Mouse (Mus musculus) midbrain, embryonic 16.5 days (tissue): ENCODE measurements around the gene Them7. TPM values are rescaled to one million over a fixed set of nuclear protein-coding genes. Genes with fewer than 3 reads are reported as not detected.

Source experiments
- ATAC-seq: fragments of 200-750 bp; cut with Nextera tagmentation; 2 replicates; pipeline ENCODE4 v1.8.0; 2017; ENCODE audit warnings: moderate TSS enrichment
- H3K27ac ChIP-seq: fragments of 300-500 bp; sonication (generic); 2 replicates; pipeline ENCODE4 v1.5.1; 2014; ENCODE audit warnings: mild to moderate bottlenecking, low read length, mixed read lengths
- H3K27me3 ChIP-seq: fragments of 300-500 bp; sonication (generic); 2 replicates; pipeline ENCODE4 v1.6.1; 2014; ENCODE audit warnings: low read depth, low read length, mixed read lengths; ENCODE audit not compliant: control insufficient read depth, insufficient read depth
- H3K36me3 ChIP-seq: fragments of 300-500 bp; sonication (generic); 2 replicates; pipeline ENCODE4 v1.6.1; 2014; ENCODE audit warnings: mild to moderate bottlenecking, low read length, moderate library complexity, mixed read lengths; ENCODE audit not compliant: control insufficient read depth, insufficient read depth
- H3K4me1 ChIP-seq: fragments of 300-500 bp; sonication (generic); 2 replicates; pipeline ENCODE4 v1.6.1; 2014; ENCODE audit warnings: mild to moderate bottlenecking, low read length, mixed read lengths; ENCODE audit not compliant: control insufficient read depth, insufficient read depth
- H3K4me2 ChIP-seq: fragments of 300-500 bp; sonication (generic); 2 replicates; pipeline ENCODE4 v1.6.1; 2014; ENCODE audit warnings: mild to moderate bottlenecking, low read length, mixed read lengths
- H3K4me3 ChIP-seq: fragments of 300-500 bp; sonication (generic); 2 replicates; pipeline ENCODE4 v1.5.1; 2014; ENCODE audit warnings: low read depth, mild to moderate bottlenecking, low read length, moderate library complexity, mixed read lengths
- H3K9ac ChIP-seq: fragments of 300-500 bp; sonication (generic); 2 replicates; pipeline ENCODE4 v1.6.1; 2014; ENCODE audit warnings: low read depth, low read length, mixed read lengths
- H3K9me3 ChIP-seq: fragments of 300-500 bp; sonication (generic); replicated peaks from 2 replicates; pipeline ENCODE4 v1.6.1; 2014; ENCODE audit warnings: mild to moderate bottlenecking, low read length, mixed read lengths; ENCODE audit not compliant: control insufficient read depth, poor library complexity, severe bottlenecking
- WGBS: fragments of 180-500 bp; shearing (Covaris S2); extraction: QIAGEN DNeasy Blood & Tissue Kit; methylation state at CpG from one replicate; pipeline ENCODE4 v1.1.7; 2014; 5-methylcytosine and 5-hydroxymethylcytosine counted together
- polyA plus RNA-seq: library from polyadenylated mRNA; unstranded; fragments of >200 nt; fragmentation: Nextera tagmentation; extraction: Ambion mirVana; gene quantifications from 2 replicates; pipeline ENCODE4 v1.2.1, GENCODE M21; 2015

Them7 gene
- polyA plus RNA-seq, 1 experiment from 2014 or later = not detected

DNA sequence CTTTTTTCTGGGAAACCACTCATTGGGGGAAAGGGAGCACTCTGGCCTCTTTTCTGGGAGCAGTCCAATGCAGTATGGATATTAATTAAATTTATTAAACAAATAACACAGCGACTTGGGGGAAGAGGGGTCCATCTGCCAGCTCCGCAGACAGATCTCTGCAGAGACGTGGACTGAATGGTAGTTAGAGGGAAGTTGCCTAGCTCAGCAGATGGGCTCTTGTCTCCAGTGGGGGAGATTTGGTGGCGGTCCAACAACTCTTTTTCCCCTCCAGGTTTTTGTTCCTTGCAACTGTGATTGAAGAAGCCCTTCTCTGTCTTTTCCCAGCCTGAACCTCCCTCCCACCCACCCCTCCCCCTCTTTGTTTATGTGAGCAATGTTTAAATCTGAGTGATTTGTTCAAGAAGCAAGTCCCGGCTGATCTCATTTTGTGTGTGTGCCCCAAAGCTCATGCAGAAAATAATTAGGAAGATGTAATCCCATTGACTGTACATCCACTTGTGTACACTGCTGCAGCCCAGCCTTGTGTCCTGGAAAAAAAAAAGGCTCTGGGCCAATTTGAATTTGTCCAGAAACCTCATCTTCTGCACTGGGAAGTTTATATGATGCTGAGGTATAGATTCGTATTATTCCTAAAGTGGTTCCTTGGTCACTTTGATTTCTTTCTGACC lies 58.4 kb downstream of the Them7 start:
- Histone ChIP-seq H3K9ac (no peak overlapping the region), H3K27ac (no peak overlapping the region), H3K4me2 (no peak overlapping the region), H3K9me3 (no peaks in the 10 kb centered on the region), H3K36me3 (no peaks in the 10 kb centered on the region), H3K4me3 (no peak overlapping the region), H3K4me1 (no peaks in the 10 kb centered on the region), H3K27me3 (no peaks in the 10 kb centered on the region)
- 29% methylated on average over 6 of the region's 6 CpGs for WGBS
- peak; percentile 87 for ATAC-seq

DNA sequence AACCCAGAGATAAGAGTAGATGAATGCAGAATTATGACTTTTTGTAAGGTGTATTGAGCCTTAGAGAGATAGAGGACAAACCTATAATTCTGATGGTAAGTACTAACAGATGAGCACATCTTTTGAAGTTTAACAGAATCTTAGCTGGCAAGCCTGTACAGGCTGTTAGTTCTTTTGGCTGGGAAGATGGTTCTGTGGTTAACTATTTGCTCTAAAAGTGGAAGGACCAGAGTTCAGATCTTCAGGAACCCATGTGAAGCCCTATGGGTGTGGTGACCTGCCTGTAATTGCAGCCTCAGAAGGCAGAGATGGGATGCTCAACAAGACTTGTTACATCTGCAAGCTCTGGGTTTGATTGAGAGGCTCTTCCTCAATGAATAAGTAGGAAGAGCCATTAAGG lies 59.7 kb downstream of the Them7 start:
- Histone ChIP-seq H3K27ac (no peak overlapping the region), H3K4me1 (no peaks in the 10 kb centered on the region), H3K27me3 (no peaks in the 10 kb centered on the region), H3K9me3 (no peaks in the 10 kb centered on the region), H3K4me2 (no peak overlapping the region), H3K4me3 (no peak overlapping the region), H3K9ac (no peak overlapping the region), H3K36me3 (no peaks in the 10 kb centered on the region)
- ATAC-seq = no peak

GRCm38 (mm10) chr2:105284855-105285254 lies 60.7 kb downstream of the Them7 start:
- no peak overlapping the region for H3K4me3 ChIP-seq
- no peak overlapping the region for H3K4me2 ChIP-seq
- no peaks in the 10 kb centered on the region for H3K9me3 ChIP-seq
- ATAC-seq = no peak
- no peaks in the 10 kb centered on the region for H3K27me3 ChIP-seq
- WGBS = 47% methylated on average over 4 of the region's 4 CpGs
- H3K9ac ChIP-seq = no peak overlapping the region
- no peaks in the 10 kb centered on the region for H3K36me3 ChIP-seq
- no peaks in the 10 kb centered on the region for H3K4me1 ChIP-seq
- no peak overlapping the region for H3K27ac ChIP-seq

GRCm38 (mm10) chr2:105295823-105296222 lies 71.7 kb downstream of the Them7 start:
- ATAC-seq = no peak
- WGBS = 24% methylated on average over 1 of the region's 1 CpGs

GRCm38 (mm10) chr2:105298888-105299287 lies 74.8 kb downstream of the Them7 start:
- Histone ChIP-seq H3K4me3 (no peak overlapping the region), H3K9me3 (no peaks in the 10 kb centered on the region), H3K9ac (no peak overlapping the region), H3K36me3 (no peaks in the 10 kb centered on the region), H3K4me1 (no peaks in the 10 kb centered on the region; the same call in 1 of the 2 replicates), H3K4me2 (no peak overlapping the region), H3K27ac (no peak overlapping the region), H3K27me3 (no peaks in the 10 kb centered on the region)
- WGBS = 96% methylated on average over 1 of the region's 1 CpGs
- ATAC-seq = no peak

More at GRCm38 (mm10) chr2:105295823-105296222, 71.7 kb downstream of the Them7 start:
- no peaks in the 10 kb centered on the region for H3K4me1 ChIP-seq
- H3K4me3 ChIP-seq = no peak overlapping the region
- H3K9me3 ChIP-seq = no peaks in the 10 kb centered on the region
- no peak overlapping the region for H3K4me2 ChIP-seq
- H3K27ac ChIP-seq = no peak overlapping the region
- no peak overlapping the region for H3K9ac ChIP-seq
- H3K27me3 ChIP-seq = no peaks in the 10 kb centered on the region
- no peaks in the 10 kb centered on the region for H3K36me3 ChIP-seq

DNA sequence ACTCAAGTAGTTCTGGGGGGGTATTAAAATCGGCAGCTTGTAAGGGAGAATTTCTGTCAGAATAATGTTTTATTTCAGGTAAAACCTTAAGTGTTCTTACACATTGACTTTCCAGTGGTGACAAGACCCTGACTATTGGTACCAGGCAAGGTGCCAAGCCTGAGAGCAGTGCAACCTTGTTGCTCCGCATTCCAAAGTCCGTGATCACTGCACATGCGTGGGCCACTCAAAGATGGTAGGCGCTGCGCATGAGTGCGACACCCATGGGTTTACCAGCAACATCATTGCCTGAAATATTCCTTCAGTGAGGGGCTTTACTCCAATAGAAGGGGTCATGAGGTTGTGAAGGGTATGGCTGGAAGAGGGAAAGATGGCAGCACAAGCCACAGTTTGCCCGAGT lies 77.0 kb downstream of the Them7 start:
- Histone ChIP-seq H3K4me1 (no peaks in the 10 kb centered on the region; the same call in 1 of the 2 replicates), H3K9me3 (no peaks in the 10 kb centered on the region), H3K4me2 (no peak overlapping the region), H3K27ac (no peak overlapping the region), H3K36me3 (no peaks in the 10 kb centered on the region), H3K4me3 (no peak overlapping the region), H3K9ac (no peak overlapping the region), H3K27me3 (no peaks in the 10 kb centered on the region)
- WGBS = 94% methylated on average over 8 of the region's 8 CpGs
- no peak for ATAC-seq

GRCm38 (mm10) chr2:105301531-105301930 lies 77.4 kb downstream of the Them7 start:
- Histone ChIP-seq H3K4me3 (no peak overlapping the region), H3K27me3 (no peaks in the 10 kb centered on the region), H3K4me1 (no peaks in the 10 kb centered on the region; the same call in 1 of the 2 replicates), H3K36me3 (no peaks in the 10 kb centered on the region), H3K9me3 (no peaks in the 10 kb centered on the region), H3K27ac (no peak overlapping the region), H3K4me2 (no peak overlapping the region), H3K9ac (no peak overlapping the region)
- WGBS = 61% methylated on average over 10 of the region's 10 CpGs
- no peak for ATAC-seq

GRCm38 (mm10) chr2:105303962-105304514 lies 79.9 kb downstream of the Them7 start:
- 59% methylated on average over 6 of the region's 6 CpGs for WGBS
- no peaks in the 10 kb centered on the region for H3K36me3 ChIP-seq
- H3K9me3 ChIP-seq = no peaks in the 10 kb centered on the region
- no peak overlapping the region for H3K4me2 ChIP-seq
- no peak overlapping the region for H3K27ac ChIP-seq
- no peaks in the 10 kb centered on the region; the same call in 1 of the 2 replicates for H3K4me1 ChIP-seq
- H3K4me3 ChIP-seq = no peak overlapping the region
- 0 out of 2 replicates have a peak, but pooled peaks cover 2% of the 10 kb centered on the region for H3K27me3 ChIP-seq
- ATAC-seq = no peak
- no peak overlapping the region for H3K9ac ChIP-seq

DNA sequence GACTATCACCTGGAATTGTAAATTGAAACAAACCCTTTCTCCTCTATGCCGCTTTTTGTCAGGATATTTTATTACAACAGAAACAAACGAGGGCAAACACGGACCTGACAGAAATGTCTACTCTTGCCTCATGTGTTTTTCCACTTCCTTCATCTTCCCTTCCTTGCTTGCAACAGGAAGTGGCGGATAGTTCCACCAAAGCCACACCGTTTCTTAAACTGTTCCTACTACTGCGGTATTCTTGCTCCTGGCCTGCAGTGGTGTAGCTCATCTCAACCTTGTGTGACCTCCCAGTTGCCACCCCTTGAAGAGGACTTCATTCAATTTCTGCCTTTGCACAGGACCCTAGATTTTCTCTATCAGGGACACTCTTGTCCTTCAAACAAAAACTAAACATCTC lies 81.8 kb downstream of the Them7 start:
- Histone ChIP-seq H3K4me2 (no peak overlapping the region), H3K9ac (no peak overlapping the region), H3K9me3 (no peaks in the 10 kb centered on the region), H3K36me3 (no peaks in the 10 kb centered on the region), H3K4me3 (no peak overlapping the region), H3K4me1 (no peaks in the 10 kb centered on the region; the same call in 1 of the 2 replicates), H3K27me3 (0 out of 2 replicates have a peak, but pooled peaks cover 5% of the 10 kb centered on the region), H3K27ac (no peak overlapping the region)
- WGBS = 91% methylated on average over 6 of the region's 6 CpGs
- ATAC-seq = no peak
